Mouse (Mus musculus) ES-Bruce4 (cell line): ENCODE results near the gene Appl2. TPM values are rescaled to one million over a fixed set of nuclear protein-coding genes. Genes with fewer than 3 reads are reported as not detected.

Experiments used
- H3K27ac ChIP-seq: 2 replicates; pipeline ENCODE4 v1.5.1; 2012; ENCODE audit warnings: low read length, inconsistent platforms; ENCODE audit not compliant: insufficient read depth
- H3K27me3 ChIP-seq: 2 replicates; pipeline ENCODE4 v1.6.1; 2012; ENCODE audit warnings: mild to moderate bottlenecking, low read length, inconsistent platforms; ENCODE audit not compliant: control insufficient read depth, poor library complexity, insufficient read depth, severe bottlenecking
- H3K36me3 ChIP-seq: 2 replicates; pipeline ENCODE4 v1.6.1; 2012; ENCODE audit warnings: inconsistent platforms, mild to moderate bottlenecking, low read length, moderate library complexity; ENCODE audit not compliant: control insufficient read depth, poor library complexity, insufficient read depth, severe bottlenecking
- H3K4me1 ChIP-seq: one replicate; pipeline ENCODE4 v1.8.1; 2011; ENCODE audit warnings: low read length; ENCODE audit not compliant: control insufficient read depth, insufficient read depth
- H3K4me3 ChIP-seq: 2 replicates; pipeline ENCODE4 v1.5.1; 2011; ENCODE audit warnings: low read depth, mild to moderate bottlenecking, low read length
- H3K9ac ChIP-seq: 2 replicates; pipeline ENCODE4 v1.6.1; 2012; ENCODE audit warnings: low read depth, mild to moderate bottlenecking, inconsistent platforms; ENCODE audit not compliant: poor library complexity, severe bottlenecking
- H3K9me3 ChIP-seq: replicated peaks from 2 replicates; pipeline ENCODE4 v1.6.1; 2012; ENCODE audit warnings: mild to moderate bottlenecking, low read length, inconsistent platforms; ENCODE audit not compliant: control insufficient read depth, poor library complexity, insufficient read depth, severe bottlenecking
- CTCF ChIP-seq: IDR thresholded peaks from one replicate; pipeline ENCODE4 v1.8.1; 2011; ENCODE audit warnings: low read depth, low read length
- EP300 ChIP-seq: IDR thresholded peaks from 2 replicates; pipeline ENCODE4 v1.6.1; 2011; ENCODE audit warnings: low read depth, low read length; ENCODE audit not compliant: insufficient read depth
- POLR2A ChIP-seq: IDR thresholded peaks from one replicate; pipeline ENCODE4 v1.8.1; 2011; ENCODE audit warnings: low read length; ENCODE audit not compliant: insufficient read depth
- polyA plus RNA-seq: library from polyadenylated mRNA; stranded (reverse); fragments of >200 nt; gene quantifications from 2 replicates; pipeline ENCODE4 v1.2.4, GENCODE M21; 2011; ENCODE audit warnings: low read depth; ENCODE audit not compliant: missing spikeins, insufficient read depth, insufficient read length

Gene Appl2
- polyA plus RNA-seq, 1 experiment = 28.7 TPM

DNA sequence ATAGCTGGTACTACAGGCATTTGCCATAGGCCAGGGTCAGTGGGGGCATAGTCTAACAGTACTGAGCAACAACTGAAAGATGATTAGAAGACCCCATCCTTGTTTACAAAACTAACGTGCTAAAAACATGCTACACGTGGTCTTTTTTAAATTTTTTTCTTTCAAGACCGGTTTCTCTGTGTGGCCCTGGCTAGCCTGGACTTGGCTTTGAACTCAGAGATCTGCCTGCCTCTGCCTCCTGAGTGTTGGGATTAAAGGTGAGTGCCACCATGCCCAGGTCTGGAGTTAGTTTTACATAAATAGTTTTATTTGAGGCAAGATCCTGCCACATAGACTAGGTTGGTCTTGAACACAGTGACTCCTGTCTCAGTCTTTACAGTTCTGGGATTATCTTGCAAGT is 41.4 kb downstream of the Appl2 start:
- Histone ChIP-seq H3K4me1 (no peaks in the 10 kb centered on the region), H3K4me3 (no peak overlapping the region), H3K9ac (no peak overlapping the region), H3K36me3 (peaks cover 15% of the 10 kb centered on the region), H3K9me3 (no peaks in the 10 kb centered on the region), H3K27ac (no peak overlapping the region), H3K27me3 (no peaks in the 10 kb centered on the region)
- TF ChIP-seq POLR2A = no peak

DNA sequence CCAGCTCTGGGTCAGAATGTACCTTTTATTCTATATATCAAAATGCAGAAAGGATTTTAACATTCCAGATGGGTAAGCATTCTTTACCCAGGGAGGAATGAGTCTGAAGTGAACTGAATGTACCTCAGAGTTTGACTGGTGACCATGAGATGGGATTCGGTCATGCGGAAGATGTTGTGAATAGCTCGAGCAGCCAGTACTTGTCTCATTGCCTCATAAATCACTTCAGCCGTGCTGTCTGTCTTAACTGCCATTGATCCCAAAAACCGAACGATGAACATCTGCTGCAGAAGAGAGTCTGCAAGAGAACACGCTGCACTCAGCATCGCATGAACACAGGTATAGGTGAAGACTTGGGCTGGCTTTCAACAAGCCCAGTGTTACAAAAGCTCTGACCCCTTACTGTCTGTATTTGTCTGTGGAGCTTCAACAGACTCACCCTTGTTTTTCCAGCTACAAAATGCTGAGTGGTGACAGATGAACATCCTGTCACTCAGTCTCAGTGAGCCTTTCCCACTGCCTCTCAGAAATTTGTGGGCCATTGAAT is 42.8 kb downstream of the Appl2 start:
- H3K36me3 ChIP-seq = peaks cover 18% of the 10 kb centered on the region
- no peak overlapping the region for H3K9ac ChIP-seq
- no peak overlapping the region for H3K4me3 ChIP-seq
- TF ChIP-seq POLR2A (no peak), CTCF (no peak), EP300 (no peak)
- H3K4me1 ChIP-seq = no peaks in the 10 kb centered on the region
- no peaks in the 10 kb centered on the region for H3K9me3 ChIP-seq
- H3K27ac ChIP-seq = no peak overlapping the region
- no peaks in the 10 kb centered on the region for H3K27me3 ChIP-seq

DNA sequence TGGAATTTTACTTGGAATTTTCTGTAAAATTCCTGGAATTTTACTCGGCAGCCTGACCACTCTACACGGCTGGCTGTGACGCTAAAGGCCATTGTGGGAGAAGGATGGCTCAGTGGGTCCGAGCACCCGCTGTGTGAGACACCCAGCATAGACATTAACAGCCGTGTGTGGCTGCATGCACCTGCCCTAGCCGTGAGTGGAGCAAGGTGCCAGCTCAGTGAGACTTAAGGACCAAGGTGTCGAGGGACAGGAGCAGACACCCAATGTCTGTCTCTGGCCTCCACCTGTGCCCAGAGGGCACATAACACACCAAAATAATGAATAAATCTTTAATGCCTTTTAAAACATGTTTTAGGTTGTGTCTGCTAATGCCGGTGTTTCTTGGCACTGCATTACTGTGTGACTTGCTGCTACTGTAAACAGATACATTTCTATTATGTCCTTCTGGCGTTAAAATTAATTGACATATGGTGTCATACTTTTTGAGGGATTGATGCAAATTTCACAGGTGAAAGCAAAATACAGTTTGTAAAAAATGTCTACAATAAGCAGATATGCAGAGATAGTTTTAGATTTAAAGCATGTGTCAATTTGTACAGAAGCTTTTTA is 44.5 kb downstream of the Appl2 start:
- peaks cover 30% of the 10 kb centered on the region for H3K36me3 ChIP-seq
- no peak overlapping the region for H3K4me3 ChIP-seq
- no peak overlapping the region for H3K9ac ChIP-seq
- H3K4me1 ChIP-seq = no peaks in the 10 kb centered on the region
- no peaks in the 10 kb centered on the region for H3K27me3 ChIP-seq
- no peak for TF ChIP-seq CTCF
- no peak for TF ChIP-seq EP300
- TF ChIP-seq POLR2A = no peak
- no peak overlapping the region for H3K27ac ChIP-seq
- H3K9me3 ChIP-seq = no peaks in the 10 kb centered on the region

DNA sequence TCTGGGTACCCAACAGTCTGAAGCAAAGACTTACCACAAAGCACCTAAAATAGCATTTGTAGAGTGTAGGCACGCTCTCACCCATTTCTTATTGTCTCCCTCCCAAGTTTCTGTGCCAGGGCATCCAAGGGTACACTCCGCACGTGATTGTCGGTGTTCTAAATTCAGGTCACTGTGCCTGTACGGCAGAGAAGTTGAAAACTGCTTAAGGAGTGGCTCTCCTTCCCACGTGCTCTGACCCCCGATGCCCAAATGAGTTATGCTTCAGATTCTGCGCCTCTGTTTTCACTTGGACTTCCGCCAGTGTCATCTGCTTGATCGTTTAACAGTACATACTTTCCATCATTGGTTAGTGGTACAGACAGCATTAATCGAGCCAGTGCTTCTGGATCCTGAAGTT is 47.9 kb downstream of the Appl2 start:
- TF ChIP-seq POLR2A (no peak), CTCF (no peak), EP300 (no peak)
- H3K27me3 ChIP-seq = no peaks in the 10 kb centered on the region
- H3K27ac ChIP-seq = no peak overlapping the region
- H3K4me1 ChIP-seq = no peaks in the 10 kb centered on the region
- no peak overlapping the region for H3K4me3 ChIP-seq
- H3K9me3 ChIP-seq = no peaks in the 10 kb centered on the region
- no peak overlapping the region for H3K9ac ChIP-seq
- peaks cover 38% of the 10 kb centered on the region for H3K36me3 ChIP-seq

DNA sequence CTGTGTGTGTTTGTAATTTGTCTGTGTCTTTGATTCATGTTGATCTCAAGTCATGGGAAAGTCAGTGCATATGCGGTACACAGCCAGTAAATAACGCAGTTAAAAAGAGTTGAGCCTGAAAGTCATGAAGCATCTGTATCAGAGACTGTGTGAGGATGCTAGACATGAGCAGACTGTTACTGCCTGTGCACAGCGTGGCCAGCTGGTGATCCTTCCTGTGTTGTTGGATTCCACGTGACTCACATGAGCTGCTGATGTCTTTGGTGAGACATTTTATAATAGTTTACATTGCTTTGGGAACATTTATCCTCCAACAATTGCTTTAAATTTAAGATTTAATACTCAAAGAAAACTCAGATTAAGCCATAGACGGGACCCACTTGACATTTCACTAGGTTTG is 54.0 kb downstream of the Appl2 start:
- TF ChIP-seq EP300 (no peak), CTCF (no peak), POLR2A (no peak)
- Histone ChIP-seq H3K9ac (no peak overlapping the region), H3K4me1 (no peaks in the 10 kb centered on the region), H3K4me3 (no peak overlapping the region), H3K36me3 (peaks cover 60% of the 10 kb centered on the region), H3K9me3 (no peaks in the 10 kb centered on the region), H3K27ac (no peak overlapping the region), H3K27me3 (no peaks in the 10 kb centered on the region)

DNA sequence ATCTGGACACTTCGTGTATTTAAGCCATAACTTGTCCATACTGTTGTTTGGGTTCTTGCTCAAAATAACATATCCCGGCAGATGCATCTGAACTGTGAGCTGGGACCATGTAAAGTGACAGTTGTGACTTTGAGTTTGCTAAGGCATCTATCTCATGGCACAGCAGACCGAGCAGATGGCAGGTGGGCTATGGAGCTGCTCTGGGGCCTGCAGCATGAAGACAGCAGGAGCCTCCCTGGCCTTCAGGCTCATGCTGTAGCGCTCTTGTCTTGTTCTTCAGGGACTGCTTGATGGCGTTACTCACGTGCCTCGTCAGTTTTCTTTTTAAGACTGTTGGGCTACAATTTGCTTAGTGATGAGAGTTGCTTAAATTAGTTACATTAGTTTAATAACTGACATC is 55.9 kb downstream of the Appl2 start:
- Histone ChIP-seq H3K9ac (no peak overlapping the region), H3K9me3 (no peaks in the 10 kb centered on the region), H3K27ac (no peak overlapping the region), H3K4me3 (no peak overlapping the region), H3K36me3 (peaks cover 64% of the 10 kb centered on the region), H3K4me1 (no peaks in the 10 kb centered on the region), H3K27me3 (no peaks in the 10 kb centered on the region)
- TF ChIP-seq CTCF (no peak), POLR2A (no peak), EP300 (no peak)
